Comparison of ENCODE assay signal across 24 mouse cellular contexts in genomic region chr10:60395605-60396004, GRCm38 (mm10). TPM values are rescaled to one million over a fixed set of nuclear protein-coding genes. Genes with fewer than 3 reads are reported as not detected.
DNase-seq lines count a peak whose midpoint lies in the region; ATAC-seq and TF ChIP-seq lines count a peak whose summit lies in the region.
"Had no signal": no experiment of that assay in that cellular context is flagged by ENCODE, and none has a peak within 500 bp of the region (broad histone marks: within the 10 kb centered on the region; RNA-seq: fewer than 3 reads in every experiment).

No protein-coding gene starts in this region.

- 61% methylated on average over 5 of the region's 5 CpGs for WGBS in lung, postnatal 0 days
- 66% methylated on average over 5 of the region's 5 CpGs for WGBS in embryonic facial prominence, embryonic 10.5 days

- no peak for TF ChIP-seq EP300 in lung, postnatal 0 days (IDR thresholded peaks at IDR 0.05)

- in situ Hi-C loops in Patski (cut with MboI; ENCODE audit: low pct_unique_long_range_greater_than_20kb): no loop called here

- DNase-seq in lung, postnatal 0 days (ENCODE audit: low spot score): no peak
- no peak for DNase-seq in lung, postnatal 14 days
- peak; percentile 68 for DNase-seq in Patski (ENCODE audit: low read depth, low spot score)
- DNase-seq in frontal cortex, postnatal 36 days (ENCODE audit: low spot score in 2 of 2): no peak
- DNase-seq in embryonic facial prominence, embryonic 10.5 days (ENCODE audit: low spot score): no peak
- DNase-seq in frontal cortex, adult 2 months (ENCODE audit: extremely low spot score in 1 of 2, low spot score in 1 of 2): no peak
- DNase-seq: adrenal gland, postnatal 10 days; cerebellum, adult 2 months; cerebellum, postnatal 36 days; gastrocnemius, postnatal 36 days; heart, postnatal 10 days; lung, adult 2 months had no signal

- no peaks in the 10 kb centered on the region for H3K36me3 ChIP-seq in lung, postnatal 0 days (ENCODE audit: insufficient read depth, low read length)
- no peaks in the 10 kb centered on the region for H3K36me3 ChIP-seq in embryonic facial prominence, embryonic 10.5 days (replicated peaks)
- H3K36me3 ChIP-seq: hindbrain, embryonic 12.5 days; liver, embryonic 12.5 days; midbrain, embryonic 13.5 days had no signal

- 0 out of 2 replicates have a peak, but pooled peaks have one; percentile 17 for ATAC-seq in lung, postnatal 0 days
- ATAC-seq in Patski: peak; percentile 79
- peak; percentile 52 for ATAC-seq in megakaryocyte progenitor cell, adult 5-6 weeks (replicated peaks; ENCODE audit: poor library complexity)
- ATAC-seq: CD4-positive, CD25-positive, alpha-beta regulatory T cell, adult 4 months; forebrain, embryonic 13.5 days; intestine, embryonic 16.5 days; liver, embryonic 12.5 days; midbrain, embryonic 13.5 days had no signal

- CTCF ChIA-PET in Patski (lab: Charles Lee): interaction anchor here (1.6 kb wide), 2 partner anchors 10 to 12 kb away, joined by 5 read pairs; no protein-coding TSS in a partner anchor

- H3K4me2 ChIP-seq in lung, postnatal 0 days (replicated peaks; ENCODE audit: low read depth, low read length): no peak overlapping the region
- H3K4me2 ChIP-seq: forebrain, embryonic 13.5 days; heart, embryonic 11.5 days; hindbrain, embryonic 12.5 days; liver, embryonic 12.5 days; midbrain, embryonic 13.5 days had no signal

- TF ChIP-seq CTCF in lung, postnatal 0 days (IDR thresholded peaks at IDR 0.05): no peak
- no peak for TF ChIP-seq CTCF in Patski (IDR thresholded peaks at IDR 0.05)

- no peak overlapping the region for H3K9ac ChIP-seq in lung, postnatal 0 days (replicated peaks; ENCODE audit: low read depth)
- H3K9ac ChIP-seq: forebrain, embryonic 13.5 days; hindbrain, embryonic 12.5 days; liver, embryonic 12.5 days; midbrain, embryonic 13.5 days had no signal

- H3K9me3 ChIP-seq in lung, postnatal 0 days (ENCODE audit: low read length): no peaks in the 10 kb centered on the region
- H3K9me3 ChIP-seq in embryonic facial prominence, embryonic 10.5 days: no peaks in the 10 kb centered on the region
- H3K9me3 ChIP-seq: forebrain, embryonic 13.5 days; hindbrain, embryonic 12.5 days; liver, embryonic 12.5 days; midbrain, embryonic 13.5 days had no signal

- H3K27ac ChIP-seq in lung, postnatal 0 days (ENCODE audit: low read length): no peak overlapping the region
- no peak overlapping the region for H3K27ac ChIP-seq in embryonic facial prominence, embryonic 10.5 days (replicated peaks)
- H3K27ac ChIP-seq: hindbrain, embryonic 12.5 days; kidney, postnatal 0 days; liver, embryonic 12.5 days; macrophage; midbrain, embryonic 13.5 days; stomach, postnatal 0 days had no signal

- H3K4me1 ChIP-seq in lung, postnatal 0 days (ENCODE audit: insufficient read depth, low read depth, low read length): no peaks in the 10 kb centered on the region
- H3K4me1 ChIP-seq in embryonic facial prominence, embryonic 10.5 days: peaks cover 20% of the 10 kb centered on the region

- no peak overlapping the region for H3K4me3 ChIP-seq in lung, postnatal 0 days (ENCODE audit: low read depth, low read length)
- H3K4me3 ChIP-seq in embryonic facial prominence, embryonic 10.5 days: no peak overlapping the region
- H3K4me3 ChIP-seq: erythroblast, embryonic 14.5 days; forebrain, embryonic 13.5 days; hindbrain, embryonic 12.5 days; liver, embryonic 12.5 days; midbrain, embryonic 13.5 days had no signal

- H3K27me3 ChIP-seq in lung, postnatal 0 days (replicated peaks; ENCODE audit: insufficient read depth, low read length): no peaks in the 10 kb centered on the region
- no peaks in the 10 kb centered on the region for H3K27me3 ChIP-seq in Patski
- H3K27me3 ChIP-seq in embryonic facial prominence, embryonic 10.5 days (replicated peaks; ENCODE audit: low read depth, poor library complexity, severe bottlenecking): no peaks in the 10 kb centered on the region
- H3K27me3 ChIP-seq: forebrain, embryonic 13.5 days; liver, embryonic 12.5 days; midbrain, embryonic 13.5 days had no signal

- POLR2A ChIA-PET in Patski (lab: Charles Lee): no interaction called here

RNA-seq across cellular contexts. Expression of gene Gm17455, which starts 3.9 kb away (rescaled TPM):
- polyA plus RNA-seq in lung, postnatal 0 days (2015; fragmentation: Nextera tagmentation; extraction: Ambion mirVana): 2.3 and 3.2 TPM in 2 replicates
- polyA plus RNA-seq in Patski (2021): not detected
- total RNA-seq in megakaryocyte progenitor cell, adult 5-6 weeks (2015): 0.29 TPM in 1 of 2 replicates, not detected in the other
- total RNA-seq in megakaryocyte progenitor cell, adult 5-6 weeks (2017): not detected in 2 replicates
- 0.96 and 2.6 TPM in 2 replicates for polyA plus RNA-seq in embryonic facial prominence, embryonic 10.5 days (2016; fragmentation: Nextera tagmentation; extraction: Ambion mirVana)
- polyA plus RNA-seq in frontal cortex, adult 2 months (2012; rRNA removed): 0.64 and 2.1 TPM in 2 replicates
- total RNA-seq: adrenal gland, postnatal 10 days; gastrocnemius, postnatal 36 days; heart, postnatal 10 days had no signal
- polyA plus RNA-seq: erythroblast, embryonic 14.5 days; liver, embryonic 12.5 days; macrophage had no signal

RNA-seq across cellular contexts. Expression of gene Vsir, which starts 49.0 kb away (rescaled TPM):
- polyA plus RNA-seq in lung, postnatal 0 days (2015; fragmentation: Nextera tagmentation; extraction: Ambion mirVana): 13.7 and 19.7 TPM in 2 replicates
- 2.7 TPM for polyA plus RNA-seq in Patski (2021)
- total RNA-seq in megakaryocyte progenitor cell, adult 5-6 weeks (2015): 43.4 and 55.3 TPM in 2 replicates
- 119 and 123 TPM in 2 replicates for total RNA-seq in megakaryocyte progenitor cell, adult 5-6 weeks (2017)
- polyA plus RNA-seq in embryonic facial prominence, embryonic 10.5 days (2016; fragmentation: Nextera tagmentation; extraction: Ambion mirVana): 2.3 and 2.6 TPM in 2 replicates
- 24.3 and 33.1 TPM in 2 replicates for polyA plus RNA-seq in frontal cortex, adult 2 months (2012; rRNA removed)

Comparison
In these comparisons a context has a peak if more than half of its experiments do, and no peak if none do; other contexts are left out.
1. ATAC-seq: peak in every context shown above with its lines; median percentile 79 in Patski; 52 in megakaryocyte progenitor cell, adult 5-6 weeks; 17 in lung, postnatal 0 days.